Mouse (Mus musculus) C2C12 (cell line): ENCODE data around the gene Prl7c1.
"Not testable (repeated sequence)": the region's sequence is repeated elsewhere in the genome, so short reads cannot be mapped to it uniquely, and the experiment has no call there.

Experiments used
- CEBPB ChIP-seq: IDR thresholded peaks from one replicate; pipeline ENCODE4 v1.6.1; 2011; ENCODE audit warnings: low read depth, mild to moderate bottlenecking, control low read depth, moderate library complexity
- CTCF ChIP-seq: IDR thresholded peaks from one replicate; pipeline ENCODE4 v1.5.1; 2011; ENCODE audit not compliant: control insufficient read depth, insufficient read depth, insufficient read length
- MAX ChIP-seq: IDR thresholded peaks from one replicate; pipeline ENCODE4 v1.6.1; 2011; ENCODE audit warnings: mild to moderate bottlenecking, control low read depth

DNA sequence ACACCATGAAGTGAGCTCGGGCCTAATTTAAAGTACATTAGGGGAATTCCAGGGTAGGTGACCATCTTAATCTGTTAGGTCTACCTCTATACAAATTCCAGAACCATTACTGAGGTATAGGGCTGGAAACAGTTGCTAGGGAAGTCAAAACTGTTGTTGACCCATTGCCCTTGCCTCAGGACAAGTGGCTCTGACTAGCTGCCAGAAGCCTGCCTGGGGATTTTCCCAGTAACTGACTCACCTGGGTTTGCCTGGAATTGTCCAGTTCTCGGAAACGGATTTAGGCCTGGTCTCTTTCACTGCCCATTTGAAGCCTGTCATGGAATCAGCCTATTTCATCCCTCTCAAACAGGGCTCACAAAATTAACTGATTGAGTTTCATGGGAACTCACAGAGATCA, 55.5 kb downstream of the Prl7c1 start:
- not testable (repeated sequence) for TF ChIP-seq CEBPB, CTCF, MAX
